Mouse (Mus musculus): ENCODE measurements around the gene A630095N17Rik.

- TF ChIP-seq CTCF (IDR thresholded peaks at IDR 0.05; ENCODE audit: low read depth, low read length) (no peak), POLR2A (IDR thresholded peaks at IDR 0.05; ENCODE audit: borderline replicate concordance, low read depth, low read length) (no peak)
Observed at GRCm38 (mm10) chr1:75231664-75232152, at the start of gene A630095N17Rik.

Data from bone marrow macrophage, adult 2 months (primary cell).